Mouse (Mus musculus) ES-Bruce4 (cell line): ENCODE results near the gene Fbxl7. TPM values are rescaled to one million over a fixed set of nuclear protein-coding genes. Genes with fewer than 3 reads are reported as not detected.

ENCODE experiments used
- H3K27ac ChIP-seq: 2 replicates; pipeline ENCODE4 v1.5.1; 2012; ENCODE audit warnings: low read length, inconsistent platforms; ENCODE audit not compliant: insufficient read depth
- H3K27me3 ChIP-seq: 2 replicates; pipeline ENCODE4 v1.6.1; 2012; ENCODE audit warnings: mild to moderate bottlenecking, low read length, inconsistent platforms; ENCODE audit not compliant: control insufficient read depth, poor library complexity, insufficient read depth, severe bottlenecking
- H3K36me3 ChIP-seq: 2 replicates; pipeline ENCODE4 v1.6.1; 2012; ENCODE audit warnings: inconsistent platforms, mild to moderate bottlenecking, low read length, moderate library complexity; ENCODE audit not compliant: control insufficient read depth, poor library complexity, insufficient read depth, severe bottlenecking
- H3K4me1 ChIP-seq: one replicate; pipeline ENCODE4 v1.8.1; 2011; ENCODE audit warnings: low read length; ENCODE audit not compliant: control insufficient read depth, insufficient read depth
- H3K4me3 ChIP-seq: 2 replicates; pipeline ENCODE4 v1.5.1; 2011; ENCODE audit warnings: low read depth, mild to moderate bottlenecking, low read length
- H3K9ac ChIP-seq: 2 replicates; pipeline ENCODE4 v1.6.1; 2012; ENCODE audit warnings: low read depth, mild to moderate bottlenecking, inconsistent platforms; ENCODE audit not compliant: poor library complexity, severe bottlenecking
- H3K9me3 ChIP-seq: replicated peaks from 2 replicates; pipeline ENCODE4 v1.6.1; 2012; ENCODE audit warnings: mild to moderate bottlenecking, low read length, inconsistent platforms; ENCODE audit not compliant: control insufficient read depth, poor library complexity, insufficient read depth, severe bottlenecking
- CTCF ChIP-seq: IDR thresholded peaks from one replicate; pipeline ENCODE4 v1.8.1; 2011; ENCODE audit warnings: low read depth, low read length
- EP300 ChIP-seq: IDR thresholded peaks from 2 replicates; pipeline ENCODE4 v1.6.1; 2011; ENCODE audit warnings: low read depth, low read length; ENCODE audit not compliant: insufficient read depth
- POLR2A ChIP-seq: IDR thresholded peaks from one replicate; pipeline ENCODE4 v1.8.1; 2011; ENCODE audit warnings: low read length; ENCODE audit not compliant: insufficient read depth
- polyA plus RNA-seq: library from polyadenylated mRNA; stranded (reverse); fragments of >200 nt; gene quantifications from 2 replicates; pipeline ENCODE4 v1.2.4, GENCODE M21; 2011; ENCODE audit warnings: low read depth; ENCODE audit not compliant: missing spikeins, insufficient read depth, insufficient read length

Gene Fbxl7
- polyA plus RNA-seq, 1 experiment, result 0.75 TPM

GRCm38 (mm10) chr15:26673239-26673859 lies 222.0 kb downstream of the Fbxl7 start:
- Histone ChIP-seq H3K27me3 (no peaks in the 10 kb centered on the region), H3K27ac (no peak overlapping the region), H3K36me3 (no peaks in the 10 kb centered on the region), H3K9me3 (no peaks in the 10 kb centered on the region), H3K4me3 (no peak overlapping the region), H3K4me1 (no peaks in the 10 kb centered on the region), H3K9ac (no peak overlapping the region)
- TF ChIP-seq EP300 (no peak), POLR2A (no peak), CTCF (no peak)

- Histone ChIP-seq H3K9ac (no peak overlapping the region), H3K27me3 (no peaks in the 10 kb centered on the region), H3K27ac (no peak overlapping the region), H3K4me1 (no peaks in the 10 kb centered on the region), H3K36me3 (no peaks in the 10 kb centered on the region), H3K4me3 (no peak overlapping the region), H3K9me3 (no peaks in the 10 kb centered on the region)
- TF ChIP-seq CTCF (no peak), EP300 (no peak), POLR2A (no peak)
Measured at GRCm38 (mm10) chr15:26654988-26655387, 240.4 kb downstream of the Fbxl7 start.

- Histone ChIP-seq H3K4me1 (no peaks in the 10 kb centered on the region), H3K27ac (no peak overlapping the region), H3K9me3 (no peaks in the 10 kb centered on the region), H3K4me3 (no peak overlapping the region), H3K9ac (no peak overlapping the region), H3K36me3 (no peaks in the 10 kb centered on the region), H3K27me3 (no peaks in the 10 kb centered on the region)
- TF ChIP-seq EP300, result no peak
- no peak for TF ChIP-seq CTCF
- TF ChIP-seq POLR2A, result no peak
Measured at GRCm38 (mm10) chr15:26642563-26642962, 252.8 kb downstream of the Fbxl7 start.

GRCm38 (mm10) chr15:26639726-26640125 lies 255.7 kb downstream of the Fbxl7 start:
- H3K27ac ChIP-seq, result no peak overlapping the region
- no peak overlapping the region for H3K9ac ChIP-seq
- H3K36me3 ChIP-seq, result no peaks in the 10 kb centered on the region
- H3K9me3 ChIP-seq, result no peaks in the 10 kb centered on the region
- no peaks in the 10 kb centered on the region for H3K4me1 ChIP-seq
- H3K27me3 ChIP-seq, result no peaks in the 10 kb centered on the region
- no peak overlapping the region for H3K4me3 ChIP-seq
- no peak for TF ChIP-seq POLR2A
- TF ChIP-seq EP300, result no peak
- no peak for TF ChIP-seq CTCF

GRCm38 (mm10) chr15:26635591-26635990 lies 259.8 kb downstream of the Fbxl7 start:
- no peak overlapping the region for H3K4me3 ChIP-seq
- H3K9me3 ChIP-seq, result no peaks in the 10 kb centered on the region
- no peak for TF ChIP-seq EP300
- TF ChIP-seq POLR2A, result no peak
- no peak for TF ChIP-seq CTCF
- no peaks in the 10 kb centered on the region for H3K4me1 ChIP-seq
- no peaks in the 10 kb centered on the region for H3K36me3 ChIP-seq
- no peaks in the 10 kb centered on the region for H3K27me3 ChIP-seq
- H3K9ac ChIP-seq, result no peak overlapping the region
- H3K27ac ChIP-seq, result no peak overlapping the region

GRCm38 (mm10) chr15:26628181-26628580 lies 267.2 kb downstream of the Fbxl7 start:
- no peak overlapping the region for H3K4me3 ChIP-seq
- no peaks in the 10 kb centered on the region for H3K9me3 ChIP-seq
- no peak overlapping the region for H3K27ac ChIP-seq
- no peaks in the 10 kb centered on the region for H3K4me1 ChIP-seq
- no peak overlapping the region for H3K9ac ChIP-seq
- TF ChIP-seq POLR2A (no peak), EP300 (no peak), CTCF (no peak)
- H3K27me3 ChIP-seq, result no peaks in the 10 kb centered on the region
- no peaks in the 10 kb centered on the region for H3K36me3 ChIP-seq
